Mouse (Mus musculus) kidney, postnatal 14 days (tissue): ENCODE measurements around the gene Fgfr1op2.
A peak's percentile ranks its signal among the peaks of the same experiment; 100 is the strongest.

Experiments
- DNase-seq: peaks from one replicate; pipeline ENCODE4 v3.0.0; 2022; ENCODE audit warnings: mixed read lengths

Fgfr1op2 gene

GRCm38 (mm10) chr6:146611385-146611784 lies 34.4 kb downstream of the Fgfr1op2 start:
- no peak for DNase-seq

GRCm38 (mm10) chr6:146611897-146612296 lies 34.9 kb downstream of the Fgfr1op2 start:
- DNase-seq = no peak

- no peak for DNase-seq
These were observed 35.7 kb downstream of the Fgfr1op2 start for GRCm38 (mm10) chr6:146612736-146613135.

GRCm38 (mm10) chr6:146613907-146614306 lies 36.9 kb downstream of the Fgfr1op2 start:
- DNase-seq = no peak

DNA sequence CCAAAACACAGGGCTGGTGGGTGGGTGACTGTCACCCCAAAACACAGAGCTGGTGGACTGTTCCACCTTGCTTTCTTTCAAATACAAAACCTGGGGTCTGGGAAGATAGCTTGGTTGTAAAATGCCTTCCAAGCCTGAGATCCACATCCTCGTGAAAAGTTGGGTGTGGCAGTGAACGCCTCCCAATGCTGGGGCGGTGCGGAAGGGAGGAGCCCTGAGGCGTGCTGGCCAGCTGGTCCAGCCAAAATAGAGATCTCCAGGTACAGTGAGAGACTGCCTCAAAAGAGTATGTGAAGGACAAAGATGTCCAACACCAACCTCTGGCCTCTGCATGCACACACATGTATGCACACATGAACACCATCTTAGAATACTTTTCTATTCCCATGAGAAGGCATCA lies 37.5 kb downstream of the Fgfr1op2 start:
- no peak for DNase-seq

DNA sequence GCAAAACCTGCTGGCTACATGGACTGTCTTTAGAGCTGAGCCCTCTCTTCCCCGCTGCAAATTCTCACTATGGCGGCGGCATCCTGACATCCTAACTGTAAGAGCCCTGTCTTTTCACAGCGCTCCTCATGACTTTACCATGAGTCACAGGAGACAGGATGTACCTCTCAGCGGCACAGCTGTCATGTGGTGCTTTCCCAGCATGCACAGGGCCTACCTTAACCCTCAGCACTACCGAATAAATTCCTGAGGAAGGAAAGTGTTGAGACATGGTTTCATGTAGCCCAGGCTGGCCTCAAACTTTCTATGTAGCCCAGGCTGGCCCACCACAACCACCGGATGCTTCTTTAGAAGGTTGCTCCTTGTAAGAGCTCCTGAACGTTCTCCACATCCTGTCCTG lies 38.9 kb downstream of the Fgfr1op2 start:
- no peak for DNase-seq

GRCm38 (mm10) chr6:146616670-146617069 lies 39.7 kb downstream of the Fgfr1op2 start:
- DNase-seq = no peak

DNA sequence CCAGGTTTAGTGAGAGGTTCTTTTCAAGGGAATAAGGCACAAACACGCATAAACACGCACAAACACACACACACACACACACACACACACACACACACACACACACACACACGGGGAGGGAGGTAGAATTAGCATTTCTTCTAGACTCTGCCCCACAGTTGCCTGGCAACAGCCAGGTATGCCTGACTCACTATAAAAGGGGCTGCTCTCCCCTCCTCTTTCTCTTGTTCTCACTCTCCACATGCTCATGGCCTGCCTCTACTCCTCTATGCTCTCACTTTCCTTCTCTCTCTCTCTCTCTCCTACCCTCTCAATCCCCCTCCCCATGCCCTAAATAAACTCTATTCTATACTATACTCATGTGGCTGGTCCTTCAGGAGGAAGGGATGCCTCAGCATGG lies 51.1 kb downstream of the Fgfr1op2 start:
- DNase-seq = no peak

GRCm38 (mm10) chr6:146629781-146630756 lies 53.1 kb downstream of the Fgfr1op2 start:
- no peak for DNase-seq

GRCm38 (mm10) chr6:146630961-146631360 lies 54.0 kb downstream of the Fgfr1op2 start:
- peak; percentile 29 for DNase-seq

DNA sequence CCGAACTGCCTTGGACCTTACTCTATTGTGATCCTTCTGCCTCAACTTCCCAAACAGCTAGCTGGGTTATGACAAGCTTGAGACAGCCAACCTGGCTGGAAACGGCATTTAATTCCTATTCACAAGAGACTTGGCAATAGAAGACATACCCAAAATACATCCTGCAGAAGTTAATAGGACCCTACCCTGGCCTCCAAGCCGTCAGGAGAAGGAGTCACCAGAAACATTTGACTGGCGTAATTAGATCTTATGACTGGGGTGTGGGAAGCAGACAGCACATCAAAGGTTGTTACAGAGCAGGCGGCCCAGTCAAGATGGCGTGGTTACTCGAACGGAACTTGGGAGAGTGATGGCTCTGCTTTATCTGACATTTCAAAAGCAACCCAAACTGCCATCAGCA lies 54.8 kb downstream of the Fgfr1op2 start:
- DNase-seq = no peak

- DNase-seq = no peak
These were observed 55.4 kb downstream of the Fgfr1op2 start for GRCm38 (mm10) chr6:146632403-146632802.

DNA sequence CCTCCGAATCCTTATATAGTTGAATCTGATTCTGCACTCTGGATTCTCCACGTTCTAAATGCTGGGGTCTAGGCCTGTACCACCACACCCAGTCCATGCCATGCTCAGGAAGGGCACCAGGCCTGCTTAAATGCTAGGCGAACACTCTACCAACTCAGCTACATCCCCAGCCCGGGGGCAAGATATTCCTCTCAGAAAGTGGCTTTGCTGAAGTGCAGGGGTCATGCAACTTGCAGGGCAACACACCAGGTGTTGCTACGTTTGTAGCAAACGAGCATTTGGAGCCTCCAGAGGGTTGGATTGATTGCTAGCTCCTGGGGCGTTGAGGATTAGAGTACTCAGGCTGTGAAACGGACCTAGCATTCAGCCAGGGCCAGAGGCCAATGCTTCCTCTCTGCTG lies 56.1 kb downstream of the Fgfr1op2 start:
- no peak for DNase-seq

DNA sequence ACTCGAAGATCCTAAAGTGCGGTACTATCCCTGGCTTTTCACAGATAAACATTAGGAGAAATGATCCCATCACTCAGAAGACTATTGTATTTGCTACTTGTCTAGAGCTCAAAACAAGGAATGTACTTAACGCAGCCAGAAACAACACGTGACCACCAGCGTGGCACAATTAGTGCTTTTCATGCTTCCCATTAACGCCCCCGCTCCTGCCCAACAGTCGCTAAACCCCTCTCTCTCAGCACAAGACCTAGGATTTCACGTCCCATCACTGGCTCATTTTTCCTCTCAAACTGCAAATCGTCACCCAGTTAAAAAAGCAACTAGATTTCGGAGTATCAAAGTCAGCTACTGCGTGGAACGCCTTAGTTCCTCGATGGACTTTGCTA lies 56.6 kb downstream of the Fgfr1op2 start:
- DNase-seq = peak; percentile 60

DNA sequence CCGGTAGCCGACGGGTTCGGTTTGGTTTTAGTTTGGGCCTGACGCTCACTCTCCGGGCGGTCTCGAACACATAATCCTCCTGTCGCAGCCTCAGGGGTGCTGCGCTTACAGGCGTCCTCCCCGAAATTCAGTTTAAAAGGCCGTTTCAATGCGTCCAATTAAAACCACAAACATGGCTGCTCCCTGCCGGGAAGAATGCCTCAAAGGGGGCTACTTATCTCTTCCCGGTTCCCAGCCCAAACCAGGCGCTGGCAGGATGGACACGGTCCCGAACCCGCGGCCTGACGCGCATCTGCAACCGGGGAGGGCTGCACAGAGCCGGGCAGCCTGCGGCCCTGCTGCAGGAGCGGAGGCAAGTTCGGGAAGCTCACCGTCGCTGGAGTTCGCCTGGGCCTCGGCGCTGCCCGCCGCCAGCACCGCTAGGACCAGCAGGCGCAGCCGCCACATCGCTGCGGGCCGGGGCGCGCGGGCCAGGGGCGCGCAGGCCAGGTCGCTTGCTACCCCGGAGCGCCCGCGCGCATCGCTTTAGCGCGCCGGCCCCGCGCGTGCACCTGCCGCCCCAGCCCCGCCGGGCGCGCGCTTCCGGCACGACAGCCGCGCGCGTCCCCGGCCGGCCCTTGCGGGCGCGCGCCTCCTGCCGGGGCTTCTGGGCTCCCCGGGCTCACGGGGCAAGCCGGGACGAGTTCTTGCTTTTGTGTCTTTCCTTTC lies 57.2 kb downstream of the Fgfr1op2 start:
- peak; percentile 93 for DNase-seq

DNA sequence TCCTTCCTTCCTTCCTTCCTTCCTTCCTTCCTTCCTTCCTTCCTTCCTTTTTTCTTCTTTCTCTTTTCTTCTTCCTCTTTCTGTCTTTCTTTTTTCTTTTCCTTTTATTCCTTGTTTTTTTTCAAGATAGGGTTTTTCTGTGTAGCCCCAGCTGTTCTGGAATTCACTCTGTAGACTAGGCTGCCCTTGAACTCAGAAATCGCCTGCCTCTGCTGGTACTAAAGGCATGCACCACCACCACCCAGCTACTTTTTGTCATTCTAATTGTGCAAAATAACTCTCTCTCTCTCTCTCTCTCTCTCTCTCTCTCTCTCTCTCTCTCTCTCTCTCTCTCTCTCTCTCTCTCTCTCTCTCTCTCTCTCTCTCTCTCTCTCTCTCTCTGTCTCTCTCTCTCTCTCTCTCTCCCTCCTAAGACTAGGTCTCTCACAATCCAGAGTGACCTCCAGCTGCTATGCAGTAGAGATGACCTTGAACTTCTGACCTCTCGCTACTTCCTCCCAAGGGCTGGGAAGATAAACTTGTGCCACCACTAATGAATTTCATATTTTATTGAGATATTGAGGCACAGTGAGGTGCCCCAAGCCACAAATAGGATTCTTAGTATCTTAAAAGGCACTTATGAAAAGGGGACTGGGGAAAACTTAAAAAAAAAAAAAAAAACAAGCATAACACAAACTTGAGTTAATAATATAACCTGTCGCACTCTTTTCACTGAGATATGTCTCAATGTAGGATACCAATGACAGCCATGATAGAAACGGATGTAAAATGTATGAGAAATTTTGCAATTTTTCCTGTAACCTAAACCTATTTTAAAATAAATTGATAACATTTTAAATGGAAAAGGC lies 58.0 kb downstream of the Fgfr1op2 start:
- no peak for DNase-seq

GRCm38 (mm10) chr6:146636482-146636881 lies 59.5 kb downstream of the Fgfr1op2 start:
- DNase-seq = no peak

DNA sequence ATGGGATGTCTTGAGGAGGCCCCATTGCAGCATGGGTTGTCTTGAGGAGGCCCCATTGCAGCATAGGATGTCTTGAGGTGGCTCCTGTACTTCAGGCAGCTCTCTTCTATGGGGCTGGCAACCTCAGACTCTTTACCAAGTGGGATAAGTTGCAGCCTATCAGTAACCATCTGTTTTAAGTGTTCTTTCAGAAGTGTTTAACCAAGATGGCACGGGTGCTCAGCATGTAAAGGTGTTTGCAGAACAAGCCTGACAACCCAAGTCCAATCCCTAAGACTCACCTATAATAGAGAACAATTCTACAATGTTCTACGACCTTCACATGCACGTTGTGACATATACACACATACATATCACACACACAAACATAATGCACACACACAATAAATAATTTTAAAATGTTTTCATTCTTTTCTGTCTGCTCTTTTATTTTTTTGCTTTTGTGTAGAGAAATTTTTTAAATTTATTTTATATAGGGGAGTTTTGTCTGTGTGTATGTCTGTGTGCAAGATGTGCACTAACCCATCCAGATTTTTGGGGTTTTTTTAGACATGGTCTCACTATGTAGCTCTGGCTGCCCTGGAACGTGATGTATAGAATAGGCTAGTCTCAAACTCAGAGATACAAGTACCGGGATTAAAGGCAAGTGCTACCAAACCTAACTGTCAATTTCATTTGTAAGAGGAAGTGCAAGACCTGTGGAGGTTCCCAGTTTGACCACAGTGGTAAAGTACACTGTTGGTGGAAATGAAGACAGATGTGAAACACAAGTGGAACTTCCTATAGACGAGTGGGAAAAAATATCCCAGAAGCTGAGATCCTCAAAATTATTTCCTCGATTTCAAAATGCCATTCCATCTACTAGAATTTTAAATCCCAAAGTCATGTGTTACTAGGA lies 63.3 kb downstream of the Fgfr1op2 start:
- DNase-seq = no peak

DNA sequence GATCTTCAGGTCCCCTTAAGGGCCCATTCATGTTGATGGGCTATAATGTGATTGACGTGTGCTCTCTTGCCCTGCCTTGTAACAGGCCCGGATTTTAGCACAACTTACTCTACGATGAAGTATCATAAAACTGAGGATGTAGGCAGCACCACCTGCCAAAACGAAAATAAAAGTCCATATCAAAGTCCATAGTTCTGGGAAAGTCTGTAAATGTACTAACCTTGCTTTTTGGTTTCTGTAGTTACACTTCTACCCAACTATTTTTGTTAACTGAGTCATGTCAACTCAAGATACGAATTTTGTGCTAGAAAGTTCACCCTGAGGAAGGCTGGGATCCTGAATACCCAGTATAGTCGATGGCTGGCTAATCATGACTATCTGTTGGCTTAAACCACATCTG lies 64.0 kb downstream of the Fgfr1op2 start:
- DNase-seq = no peak

GRCm38 (mm10) chr6:146641621-146642210 lies 64.7 kb downstream of the Fgfr1op2 start:
- DNase-seq = no peak
